Mouse (Mus musculus) ovary, postnatal 36 days (tissue): ENCODE results near the gene Rgs10.

ENCODE experiments used
- DNase-seq: peaks from one replicate; pipeline ENCODE4 v3.0.0; 2022; ENCODE audit warnings: low spot score, mixed read lengths

Gene Rgs10

DNA sequence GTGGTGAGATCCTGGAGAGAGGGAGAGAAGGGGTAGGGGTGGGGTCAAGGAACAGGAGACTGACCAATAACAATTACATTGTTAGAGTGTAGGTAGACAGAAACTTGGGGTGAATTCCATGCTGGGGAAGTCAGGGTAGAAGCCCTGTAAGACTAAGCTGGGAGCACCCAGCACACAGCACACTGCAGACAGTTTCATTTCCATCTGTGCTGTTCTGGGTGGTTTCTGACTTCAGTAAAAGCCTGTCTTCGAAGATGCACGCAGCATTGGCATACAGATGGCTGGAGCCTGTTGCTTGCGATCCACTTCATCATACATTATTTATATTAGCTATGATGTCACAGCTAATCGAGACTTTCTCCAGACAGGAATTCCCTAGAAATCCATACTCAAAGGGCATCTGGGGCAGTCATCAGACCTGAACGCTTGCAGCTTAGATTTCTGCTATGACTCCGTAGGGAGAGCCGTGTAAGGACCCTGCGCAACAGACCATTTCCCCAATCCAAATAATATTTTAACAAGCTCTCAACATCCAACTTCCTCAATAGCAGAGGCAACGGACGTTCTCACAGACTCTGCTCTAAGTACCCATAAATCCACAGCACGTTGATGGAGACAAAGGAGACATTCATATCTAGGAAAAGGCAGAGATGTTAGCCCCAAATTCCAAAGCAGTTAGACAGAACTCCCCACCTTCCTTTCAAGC lies 7.7 kb downstream of the Rgs10 start:
- no peak for DNase-seq

DNA sequence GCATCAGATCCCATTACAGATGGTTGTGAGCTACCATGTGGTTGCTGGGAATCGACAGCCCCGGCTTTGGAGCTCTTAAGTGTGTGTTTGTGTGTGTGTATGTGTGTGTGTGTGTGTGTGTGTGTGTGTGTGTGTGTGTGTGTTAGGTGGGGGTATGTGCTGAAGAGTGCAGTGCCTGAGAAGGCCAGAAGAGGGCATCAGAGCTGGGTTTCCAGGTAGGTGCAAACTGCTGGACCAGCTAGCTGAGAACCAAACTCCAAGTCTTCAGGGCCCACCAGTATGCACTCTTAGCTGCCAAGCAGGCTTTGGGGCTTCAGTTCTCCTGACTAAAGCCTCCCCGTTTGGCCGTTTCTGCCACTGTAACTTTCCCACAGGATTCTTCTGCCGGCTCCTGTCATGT lies 10.3 kb downstream of the Rgs10 start:
- DNase-seq = no peak

DNA sequence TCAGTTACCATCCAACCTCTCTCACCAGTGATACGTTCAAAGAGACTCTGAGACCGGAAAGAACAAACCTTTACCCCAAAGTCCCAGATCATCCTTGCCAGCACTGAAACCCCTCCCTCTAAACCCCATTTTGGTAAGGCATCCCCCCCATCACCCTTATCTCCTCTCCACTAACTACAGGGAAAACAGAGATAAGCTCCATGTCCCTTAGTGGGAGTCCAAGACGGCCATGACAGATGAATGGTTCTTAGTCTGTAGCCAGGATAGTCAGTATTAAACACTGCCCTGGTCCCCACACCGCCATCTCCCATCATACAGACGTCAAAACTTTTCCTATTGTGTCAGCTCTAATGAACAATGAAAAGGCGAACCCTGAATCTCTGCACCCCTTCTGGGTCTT lies 14.6 kb downstream of the Rgs10 start:
- DNase-seq = no peak

DNA sequence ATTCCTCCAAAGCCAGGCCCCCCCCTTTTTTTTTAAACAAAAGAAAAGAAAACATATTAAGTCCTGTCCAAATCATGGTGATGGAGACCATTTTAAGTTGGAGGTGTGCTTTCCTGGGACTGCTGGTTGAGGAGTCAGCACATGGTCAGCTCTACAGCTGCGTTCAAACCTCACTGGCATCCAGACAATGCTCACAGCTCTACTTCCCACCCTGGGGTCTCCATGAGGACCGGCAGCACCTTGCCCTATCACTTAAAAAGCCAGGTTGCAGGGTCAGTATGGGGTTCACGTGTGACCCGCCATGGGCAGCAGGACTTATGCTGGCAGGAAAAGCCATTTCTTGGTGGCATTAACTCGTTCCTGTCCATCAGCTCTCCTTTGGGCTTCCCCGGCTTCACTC lies 15.0 kb downstream of the Rgs10 start:
- no peak for DNase-seq

DNA sequence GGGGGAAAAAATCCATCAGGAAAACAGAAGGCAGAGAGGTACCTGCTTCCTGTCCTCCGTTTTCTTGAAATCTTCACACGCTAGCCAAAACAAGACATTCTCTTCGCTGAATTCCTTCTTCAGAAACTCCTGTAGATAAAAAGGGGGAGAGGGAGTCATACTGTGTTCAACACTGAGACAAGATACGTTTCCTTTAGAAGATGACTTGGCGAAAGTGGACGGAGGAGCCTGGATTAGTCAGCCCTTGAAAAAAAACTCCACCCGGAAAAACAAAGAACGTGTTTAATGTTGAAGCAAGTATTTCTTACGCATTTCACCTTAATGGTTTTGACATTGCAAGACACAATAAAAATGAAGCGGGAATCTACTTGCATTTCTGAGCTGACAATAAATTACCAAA lies 15.4 kb downstream of the Rgs10 start:
- DNase-seq = no peak

DNA sequence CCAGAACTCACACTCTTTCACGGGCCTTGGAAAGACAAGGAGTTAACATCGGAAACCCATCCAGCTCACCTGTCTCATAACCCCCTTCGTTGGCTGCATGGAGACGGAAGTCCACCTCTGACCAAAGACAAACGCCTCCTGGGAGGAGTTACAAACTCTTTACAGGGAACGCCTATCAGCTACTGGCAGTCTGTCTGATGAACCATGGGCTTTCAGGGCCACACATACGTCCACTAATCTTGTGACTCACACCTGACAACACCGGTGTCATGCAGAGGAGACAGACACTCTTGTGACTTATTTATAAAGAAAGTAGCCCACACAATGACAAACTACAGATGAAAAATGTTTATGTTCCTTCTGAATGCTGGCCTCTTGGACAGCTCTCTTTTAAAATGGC lies 16.0 kb downstream of the Rgs10 start:
- no peak for DNase-seq

DNA sequence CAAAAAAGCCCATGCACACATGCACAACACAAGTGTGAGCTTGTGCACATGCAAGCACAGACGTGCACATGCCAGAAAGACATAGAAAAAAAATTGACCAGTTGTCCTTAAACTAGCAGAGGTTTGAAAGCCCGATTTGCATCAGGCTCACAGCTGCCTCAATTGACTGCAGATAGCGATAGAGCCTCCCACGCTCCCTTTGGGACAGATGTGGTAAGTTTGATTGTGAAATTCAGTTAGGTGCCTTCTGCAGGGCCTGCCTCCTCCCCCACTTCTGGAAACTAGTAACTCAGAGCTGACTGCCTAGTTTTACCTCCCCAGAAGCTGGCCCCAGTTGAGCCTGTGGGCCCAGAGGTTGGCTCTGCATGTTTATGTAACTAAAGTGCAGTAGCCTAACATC lies 19.9 kb downstream of the Rgs10 start:
- no peak for DNase-seq

DNA sequence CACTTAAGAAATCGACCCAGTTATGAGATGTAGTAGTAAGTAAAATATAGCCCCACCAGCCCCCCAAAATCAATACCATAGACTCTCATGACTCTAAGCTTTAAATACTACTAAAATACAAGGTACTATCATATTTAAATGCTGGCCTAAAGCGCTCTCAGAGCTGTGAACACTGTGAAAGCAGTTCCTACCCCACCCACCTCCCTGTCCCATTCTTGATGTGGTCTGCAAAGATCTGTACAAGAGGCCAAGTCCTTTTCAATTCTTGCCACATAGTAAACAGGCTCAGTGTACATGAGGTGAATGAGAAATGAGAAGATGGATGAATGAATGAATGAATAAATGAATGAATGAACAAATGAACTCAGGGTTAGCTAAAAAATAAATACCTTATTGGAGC lies 21.5 kb downstream of the Rgs10 start:
- DNase-seq = no peak

DNA sequence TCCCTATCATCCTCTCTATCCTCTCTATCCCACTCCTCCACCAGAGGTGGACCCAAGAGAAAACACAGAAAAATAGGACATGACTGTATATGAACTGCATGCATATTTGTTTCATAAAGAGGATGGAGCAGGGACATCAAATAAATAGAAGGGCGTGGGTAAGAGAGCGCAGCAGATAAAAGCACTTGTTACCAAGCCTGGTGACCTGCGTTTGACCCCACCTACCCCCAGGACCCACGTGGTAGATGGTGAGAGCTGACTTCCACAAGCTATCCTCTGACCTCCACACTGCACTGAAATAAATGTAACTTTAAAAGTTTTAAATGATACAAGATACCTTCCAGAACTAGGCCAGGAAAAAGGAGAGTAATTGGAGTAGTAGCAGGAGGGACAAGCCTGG lies 24.8 kb downstream of the Rgs10 start:
- DNase-seq = no peak

DNA sequence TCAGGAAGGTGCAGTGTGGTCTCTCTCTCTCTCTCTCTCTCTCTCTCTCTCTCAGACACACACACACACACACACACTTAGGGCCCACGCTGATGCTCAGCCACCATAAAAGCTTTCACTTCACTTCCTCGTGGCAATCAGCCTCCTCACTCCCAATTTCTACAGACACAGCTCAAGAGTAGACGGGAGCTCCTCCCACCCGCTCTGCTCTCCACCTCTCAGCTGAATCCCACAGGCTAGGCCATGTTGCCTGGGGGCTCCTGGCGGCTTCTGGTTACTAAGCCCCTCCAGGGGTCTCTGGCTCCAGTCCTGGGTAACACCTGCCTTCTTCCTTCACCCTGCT lies 25.6 kb downstream of the Rgs10 start:
- no peak for DNase-seq

DNA sequence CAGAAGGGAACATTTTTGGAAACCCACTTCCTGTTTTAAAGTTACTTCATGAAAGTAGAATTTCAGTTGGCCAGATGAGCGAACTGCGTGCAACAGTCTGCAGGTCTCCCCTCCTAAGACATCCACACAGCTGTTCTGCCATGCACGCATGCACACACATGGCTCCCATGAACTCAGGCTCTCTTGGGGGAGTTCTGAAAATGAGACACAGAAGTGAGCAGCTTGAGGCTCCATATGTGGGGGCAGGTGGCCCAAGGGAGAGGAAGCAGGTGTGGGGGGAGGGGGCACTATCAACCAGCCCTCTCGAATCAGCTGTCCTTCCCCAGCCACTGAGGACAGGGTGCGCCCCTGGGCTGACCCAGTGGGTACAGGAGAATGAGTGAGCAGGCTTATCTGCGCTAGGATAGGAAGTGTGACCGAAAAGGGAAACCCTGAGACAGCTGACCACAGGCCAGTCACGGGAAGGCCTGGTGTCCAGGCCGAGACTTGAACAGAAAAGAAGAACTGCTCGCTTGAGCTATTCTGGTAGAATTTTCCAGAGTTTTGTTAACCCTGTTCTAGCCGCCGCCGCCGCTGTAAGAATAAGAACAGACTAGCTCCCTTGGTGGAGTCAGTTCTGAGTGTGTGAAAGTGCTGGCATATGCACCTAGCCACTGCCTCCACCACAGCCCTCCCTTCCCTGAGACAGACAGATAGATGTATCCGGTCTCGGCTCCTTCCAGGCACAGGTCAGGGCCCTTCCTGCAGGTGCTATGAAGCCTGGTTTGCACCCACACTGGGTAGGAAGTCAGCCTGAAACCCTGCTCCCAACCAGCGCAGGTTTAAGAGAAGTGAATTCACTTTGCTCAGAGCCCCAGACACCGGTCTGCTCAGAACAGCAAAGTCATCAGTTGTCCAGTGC lies 26.2 kb downstream of the Rgs10 start:
- DNase-seq = no peak

DNA sequence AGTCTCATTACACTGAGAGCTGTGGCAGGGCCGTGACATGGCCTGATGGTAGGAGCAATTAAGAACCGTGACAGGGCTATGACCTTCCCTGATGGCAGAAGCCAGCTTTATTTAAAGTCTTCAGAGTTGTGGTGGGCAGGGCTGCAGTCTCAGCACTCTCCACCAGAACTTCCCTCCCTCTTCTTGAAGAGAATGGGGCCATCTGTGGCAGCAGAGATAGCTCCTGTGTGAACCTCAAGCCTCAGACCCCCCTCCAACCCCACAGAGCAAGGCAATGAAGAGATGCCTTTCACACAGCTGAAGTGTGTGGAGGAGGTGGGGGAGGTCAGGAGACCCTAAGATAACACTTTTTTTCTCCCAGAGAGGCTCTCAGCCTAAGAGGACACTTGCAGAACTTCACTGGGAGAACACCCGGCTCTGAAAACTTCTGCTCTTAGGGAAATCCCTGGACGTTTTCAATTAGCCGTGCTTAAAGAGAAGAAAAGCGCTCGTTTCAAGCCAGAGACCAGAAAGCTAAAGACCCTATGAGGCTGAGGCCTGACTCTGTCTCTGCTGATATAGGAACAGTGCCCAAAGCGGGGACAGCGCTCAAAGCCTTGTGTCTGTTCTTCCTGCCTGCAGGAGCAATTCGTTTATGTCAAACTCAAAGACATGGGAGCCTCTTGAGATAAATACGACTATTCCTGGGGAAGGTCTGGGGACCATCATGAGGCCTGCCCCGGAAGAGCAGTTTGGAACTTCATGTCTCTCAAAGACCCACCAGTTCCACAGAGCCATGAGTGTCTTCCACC lies 27.1 kb downstream of the Rgs10 start:
- no peak for DNase-seq

DNA sequence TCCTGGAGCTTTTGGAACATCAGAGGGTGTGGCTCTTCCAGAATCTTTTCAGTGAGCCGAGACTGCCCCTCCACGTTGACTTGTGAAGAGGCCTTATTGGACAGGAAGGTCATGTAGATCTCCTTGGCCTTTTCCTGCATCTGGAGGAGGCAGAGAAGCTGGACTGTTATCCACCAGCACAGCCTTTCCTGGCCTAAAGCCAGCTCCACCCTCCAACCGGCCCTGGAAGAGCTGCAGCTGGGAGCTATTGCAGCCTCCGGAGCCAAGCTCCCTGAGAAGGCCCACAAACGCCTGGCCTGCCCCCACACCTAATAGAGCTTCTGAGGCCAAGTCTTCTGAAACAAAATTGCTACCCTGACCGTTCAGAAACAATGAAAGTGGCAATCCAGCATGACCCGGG lies 29.6 kb downstream of the Rgs10 start:
- DNase-seq = peak; percentile 83

DNA sequence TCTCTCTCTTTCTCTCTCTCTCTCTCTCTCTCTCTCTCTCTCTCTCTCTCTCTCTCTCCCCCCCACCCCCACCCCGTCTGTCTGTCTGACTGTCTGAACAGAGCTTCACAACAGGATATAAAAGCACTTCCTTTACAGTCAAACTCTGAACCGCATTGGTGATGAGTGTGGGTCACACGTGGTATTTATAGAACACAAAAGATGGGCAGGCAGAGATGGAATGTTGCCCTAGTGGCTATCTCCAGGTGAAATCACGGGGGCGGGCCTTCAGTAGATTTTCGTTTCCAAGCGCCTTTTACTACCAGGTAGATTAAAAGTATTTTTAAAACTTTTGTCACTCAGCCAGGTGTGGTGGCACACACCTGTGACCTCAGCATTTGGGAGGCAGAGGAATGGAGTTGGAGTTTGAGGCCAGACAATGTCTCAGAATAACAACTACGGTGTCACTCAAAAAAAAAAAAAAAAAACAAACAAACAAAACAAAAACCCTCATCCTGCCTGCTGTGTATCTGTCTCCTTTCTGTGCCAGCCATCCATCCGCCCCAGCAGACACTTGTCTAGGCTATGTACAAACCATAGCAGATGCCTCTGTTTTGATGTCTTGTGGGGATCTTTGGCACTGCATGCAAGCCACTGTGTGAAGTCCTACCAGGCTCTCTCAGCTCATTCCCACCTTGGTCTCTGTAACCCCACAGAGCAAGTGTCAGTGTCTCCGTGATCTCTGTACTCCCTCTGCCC lies 34.7 kb downstream of the Rgs10 start:
- DNase-seq = no peak

DNA sequence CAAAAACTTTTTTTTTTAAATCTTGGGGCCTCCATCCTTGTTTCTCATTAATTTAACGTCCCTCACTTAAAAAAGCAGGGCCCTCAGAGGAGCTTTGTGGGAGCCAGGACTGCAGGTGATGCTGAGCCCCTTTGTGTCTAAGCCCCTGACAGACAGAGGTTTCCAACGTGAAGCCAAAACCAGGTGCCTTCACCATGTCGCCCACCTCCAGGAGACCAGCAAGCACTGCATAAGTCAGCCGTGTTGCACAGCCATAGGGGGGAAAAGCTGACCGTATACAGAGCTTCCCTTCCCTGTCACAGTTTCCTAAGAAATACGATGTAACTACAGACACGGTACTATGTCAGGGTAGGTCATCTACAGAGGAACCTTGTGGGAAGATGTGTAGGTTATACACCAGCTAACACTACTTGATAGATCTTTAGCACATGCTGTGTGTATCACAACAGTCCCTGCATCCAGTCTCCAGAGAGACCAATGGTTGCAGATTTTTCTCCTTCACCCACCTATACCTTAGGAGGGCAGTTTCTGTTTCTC lies 35.3 kb downstream of the Rgs10 start:
- DNase-seq = no peak

DNA sequence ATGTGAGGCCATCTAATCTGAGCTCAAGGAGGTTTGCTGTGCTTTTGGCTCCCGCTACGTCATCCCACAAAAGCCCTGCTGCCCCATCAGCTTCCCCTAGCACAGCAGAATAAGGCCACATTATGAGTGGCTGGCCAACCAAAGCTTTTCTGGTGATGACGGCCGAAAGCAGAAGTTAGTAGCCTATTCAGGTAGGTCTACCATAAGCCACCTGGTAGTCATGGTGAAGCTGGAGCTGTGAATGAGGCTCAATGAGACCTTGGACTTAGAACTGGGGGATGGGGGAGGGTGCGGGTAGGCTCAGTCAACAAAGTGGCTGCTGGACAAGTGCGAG lies 36.1 kb downstream of the Rgs10 start:
- DNase-seq = no peak

DNA sequence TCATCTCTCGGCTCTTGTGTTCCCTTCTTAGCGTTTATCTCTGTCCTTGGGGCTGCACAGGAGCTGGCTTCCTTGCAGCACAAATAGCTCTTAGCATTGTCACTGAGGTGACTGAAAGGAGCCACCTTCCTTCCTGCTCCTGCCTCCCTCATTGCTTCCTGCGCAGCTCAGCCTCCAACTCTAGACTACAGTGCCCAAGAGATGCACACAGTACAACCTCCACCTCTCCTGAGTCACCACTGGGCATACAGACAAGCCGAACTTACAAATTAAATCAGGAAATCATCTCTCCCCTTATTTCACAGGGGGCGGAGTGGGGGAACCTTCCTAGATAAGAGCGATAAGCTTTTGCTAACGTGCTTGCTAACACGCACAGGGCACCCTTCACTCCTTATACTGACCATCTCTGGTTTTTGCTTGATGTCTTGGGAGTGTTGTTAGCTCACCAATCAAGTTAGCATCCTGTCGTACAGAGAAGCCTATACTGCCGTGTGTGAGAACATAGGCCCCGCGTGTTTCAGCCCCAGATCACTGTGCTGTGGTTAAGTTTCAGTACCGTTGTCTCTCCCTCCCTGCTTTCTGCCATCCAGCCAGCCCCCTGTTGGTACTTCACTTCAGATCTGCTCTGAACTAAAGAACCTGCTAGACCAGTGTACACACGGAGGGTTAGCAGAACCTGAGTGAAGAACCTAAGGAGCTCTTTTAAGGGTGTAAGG lies 36.6 kb downstream of the Rgs10 start:
- DNase-seq = no peak

DNA sequence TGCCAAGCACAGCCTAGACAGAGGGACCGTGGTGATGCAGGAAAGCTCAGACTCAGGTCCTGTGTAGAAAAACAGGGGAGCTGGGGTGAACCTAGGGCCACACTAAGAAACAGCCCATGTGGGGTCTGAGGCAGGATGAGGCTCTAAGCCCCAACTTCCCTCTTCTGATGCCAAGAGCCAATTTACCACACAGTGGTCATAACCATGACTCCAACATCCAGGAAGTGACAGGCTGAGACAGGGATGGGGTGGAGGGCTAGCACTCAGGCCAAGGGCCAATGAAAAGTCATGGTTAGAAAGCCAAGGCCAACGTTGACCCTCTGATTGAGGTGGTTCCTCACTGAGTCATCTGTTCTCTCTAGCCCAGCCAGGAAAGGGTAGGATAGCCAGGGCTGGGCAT lies 37.6 kb downstream of the Rgs10 start:
- no peak for DNase-seq

DNA sequence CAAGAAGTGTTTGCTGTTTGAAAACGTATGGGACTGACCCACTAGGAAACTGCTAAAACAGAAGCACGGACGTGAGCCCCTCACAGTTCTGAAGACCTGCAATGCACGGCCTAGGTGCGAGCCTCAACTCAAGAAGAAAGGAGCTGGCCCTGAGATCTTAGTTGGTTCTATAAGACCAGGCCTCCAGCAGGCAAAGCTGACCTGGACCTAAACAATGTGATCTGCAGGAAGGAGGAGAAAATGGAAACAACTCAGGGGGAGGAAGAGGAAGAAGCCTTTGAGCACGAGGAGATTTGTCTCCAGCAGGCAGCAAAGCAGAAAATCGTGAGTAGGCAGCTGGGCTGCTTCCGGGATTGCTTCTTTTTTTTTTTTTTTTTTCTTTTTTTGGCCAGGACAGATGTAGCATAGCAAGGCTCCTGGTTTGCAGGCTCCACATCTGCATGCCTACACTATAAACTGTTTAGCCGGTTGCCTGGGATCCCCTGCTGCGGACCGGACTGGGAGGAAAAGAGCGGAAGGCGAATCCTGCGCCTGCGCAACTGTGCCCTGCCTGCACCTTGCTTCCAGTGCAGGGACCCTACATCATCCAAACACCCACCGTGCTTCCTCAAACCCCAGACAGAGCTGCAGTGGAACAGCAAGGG lies 39.3 kb downstream of the Rgs10 start:
- DNase-seq = no peak

DNA sequence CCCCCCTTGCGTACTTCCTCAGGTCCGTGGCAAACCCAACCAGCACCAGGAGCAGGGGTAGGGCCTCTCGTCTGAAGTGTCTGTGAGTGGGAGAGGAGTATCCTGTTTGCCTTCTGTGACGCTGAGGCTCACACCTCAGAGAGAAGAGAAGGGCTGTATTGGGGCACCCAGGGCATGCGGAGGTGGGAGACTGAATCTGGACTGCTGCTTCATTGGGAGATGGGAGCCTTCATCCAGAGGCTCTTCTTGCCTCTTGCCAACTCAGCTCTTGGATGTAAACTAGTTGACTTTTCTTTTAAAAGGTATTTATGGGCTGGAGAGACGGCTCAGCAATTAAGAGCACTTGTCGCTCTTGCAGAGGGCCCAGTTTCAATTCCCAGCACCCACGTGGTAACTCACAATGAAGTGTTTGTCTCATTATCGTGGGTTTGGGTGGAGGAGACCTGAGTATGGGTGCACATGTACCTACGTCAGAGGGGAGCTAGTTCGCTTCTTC lies 42.3 kb downstream of the Rgs10 start:
- DNase-seq = no peak

DNA sequence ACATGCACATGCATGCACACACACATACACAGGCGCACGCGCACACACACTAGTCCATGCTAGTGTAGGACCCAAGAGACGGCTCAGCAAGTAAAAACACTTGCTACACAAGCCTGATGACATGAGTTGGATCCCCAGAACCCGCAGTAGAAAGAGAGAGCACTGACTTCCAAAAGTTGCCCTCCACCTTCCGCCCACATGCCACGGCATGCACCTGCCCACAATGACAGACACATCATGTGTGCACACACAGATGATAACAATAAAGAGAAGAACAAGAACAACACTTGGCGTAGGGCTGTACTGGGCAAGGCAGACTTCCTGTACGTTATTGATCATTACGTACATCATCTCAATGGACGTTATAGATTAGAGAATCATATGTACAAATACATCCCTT lies 44.4 kb downstream of the Rgs10 start:
- no peak for DNase-seq
